Mouse (Mus musculus): ENCODE results near the gene Slc25a15.

Slc25a15 gene

GRCm38 (mm10) chr8:22398142-22398951, at the start of gene Slc25a15:
Gene Slc25a15 (minus strand): TSS chr8:22398597.
- peak; percentile 95 for DNase-seq (ENCODE audit: low read depth, low spot score)

- DNase-seq (ENCODE audit: low read depth, low spot score) = no peak
These were observed 13.6 kb upstream of the Slc25a15 start for GRCm38 (mm10) chr8:22411971-22412370.

GRCm38 (mm10) chr8:22411282-22411702, 12.9 kb upstream of the Slc25a15 start, which contains the start of gene Mrps31:
Gene Mrps31 (plus strand): TSS chr8:22411361.
- peak; percentile 94 for DNase-seq (ENCODE audit: low read depth, low spot score)

GRCm38 (mm10) chr8:22410688-22411281, 12.4 kb upstream of the Slc25a15 start:
- DNase-seq (ENCODE audit: low read depth, low spot score) = no peak

GRCm38 (mm10) chr8:22405733-22406132, 7.3 kb upstream of the Slc25a15 start:
- DNase-seq (ENCODE audit: low read depth, low spot score) = no peak

- no peak for DNase-seq (ENCODE audit: low read depth, low spot score)
These were observed 4.8 kb upstream of the Slc25a15 start for GRCm38 (mm10) chr8:22403235-22403634.

- no peak for DNase-seq (ENCODE audit: low read depth, low spot score)
These were observed 2.2 kb upstream of the Slc25a15 start for GRCm38 (mm10) chr8:22400593-22400992.

- DNase-seq (ENCODE audit: low read depth, low spot score) = peak; percentile 61
These were observed 986 bp upstream of the Slc25a15 start for GRCm38 (mm10) chr8:22399285-22399880.

- DNase-seq (ENCODE audit: low read depth, low spot score) = no peak
These were observed 621 bp downstream of the Slc25a15 start for GRCm38 (mm10) chr8:22397811-22398141.

- no peak for DNase-seq (ENCODE audit: low read depth, low spot score)
These were observed 3.1 kb downstream of the Slc25a15 start for GRCm38 (mm10) chr8:22395256-22395655.

- DNase-seq (ENCODE audit: low read depth, low spot score) = no peak
These were observed 3.9 kb downstream of the Slc25a15 start for GRCm38 (mm10) chr8:22394471-22394870.

- DNase-seq (ENCODE audit: low read depth, low spot score) = no peak
These were observed 7.5 kb downstream of the Slc25a15 start for GRCm38 (mm10) chr8:22390766-22391463.

GRCm38 (mm10) chr8:22389874-22390273, 8.5 kb downstream of the Slc25a15 start:
- DNase-seq (ENCODE audit: low read depth, low spot score) = no peak

- DNase-seq (ENCODE audit: low read depth, low spot score) = no peak
These were observed 13.2 kb downstream of the Slc25a15 start for GRCm38 (mm10) chr8:22385158-22385557.

GRCm38 (mm10) chr8:22382824-22383595, 15.4 kb downstream of the Slc25a15 start:
- peak; percentile 51 for DNase-seq (ENCODE audit: low read depth, low spot score)

GRCm38 (mm10) chr8:22380934-22381333, 17.5 kb downstream of the Slc25a15 start:
- DNase-seq (ENCODE audit: low read depth, low spot score) = no peak

GRCm38 (mm10) chr8:22376903-22377302, 21.5 kb downstream of the Slc25a15 start:
- peak; percentile 56 for DNase-seq (ENCODE audit: low read depth, low spot score)

- DNase-seq (ENCODE audit: low read depth, low spot score) = no peak
These were observed 22.1 kb downstream of the Slc25a15 start for GRCm38 (mm10) chr8:22376311-22376710.

GRCm38 (mm10) chr8:22359882-22360281, 38.5 kb downstream of the Slc25a15 start:
- no peak for DNase-seq (ENCODE audit: low read depth, low spot score)

- DNase-seq (ENCODE audit: low read depth, low spot score) = no peak
These were observed 39.0 kb downstream of the Slc25a15 start for GRCm38 (mm10) chr8:22359359-22359758.

- DNase-seq (ENCODE audit: low read depth, low spot score) = no peak
These were observed 63.0 kb downstream of the Slc25a15 start for GRCm38 (mm10) chr8:22335426-22335825.

All from ZHBTc4 (cell line).